Mouse (Mus musculus): Measurements from ENCODE around the gene Agtpbp1.

The Agtpbp1 gene

GRCm38 (mm10) chr13:59531203-59531602 lies 53.8 kb downstream of the Agtpbp1 start:
- in situ Hi-C loops (cut with MboI, MseI) = no loop called here

DNA sequence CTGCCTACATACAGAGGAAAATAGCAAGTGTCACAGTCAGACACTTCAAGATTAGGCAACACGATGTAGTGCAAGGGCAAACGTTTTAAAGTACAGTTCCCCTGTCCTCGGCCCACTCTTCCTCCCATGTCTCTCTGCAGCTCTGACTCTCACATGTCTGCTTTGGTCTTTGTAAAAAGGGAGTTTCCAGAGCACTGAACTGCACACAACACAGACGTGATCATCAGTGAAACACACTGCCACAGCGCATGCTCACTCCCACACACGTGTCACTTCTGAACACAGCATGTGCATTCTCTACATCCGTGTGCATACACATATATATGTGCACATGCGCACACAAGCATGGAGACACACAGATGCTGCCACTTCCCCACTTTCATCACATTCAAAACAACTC lies 54.5 kb downstream of the Agtpbp1 start:
- in situ Hi-C loops (cut with MboI, MseI) = no loop called here

DNA sequence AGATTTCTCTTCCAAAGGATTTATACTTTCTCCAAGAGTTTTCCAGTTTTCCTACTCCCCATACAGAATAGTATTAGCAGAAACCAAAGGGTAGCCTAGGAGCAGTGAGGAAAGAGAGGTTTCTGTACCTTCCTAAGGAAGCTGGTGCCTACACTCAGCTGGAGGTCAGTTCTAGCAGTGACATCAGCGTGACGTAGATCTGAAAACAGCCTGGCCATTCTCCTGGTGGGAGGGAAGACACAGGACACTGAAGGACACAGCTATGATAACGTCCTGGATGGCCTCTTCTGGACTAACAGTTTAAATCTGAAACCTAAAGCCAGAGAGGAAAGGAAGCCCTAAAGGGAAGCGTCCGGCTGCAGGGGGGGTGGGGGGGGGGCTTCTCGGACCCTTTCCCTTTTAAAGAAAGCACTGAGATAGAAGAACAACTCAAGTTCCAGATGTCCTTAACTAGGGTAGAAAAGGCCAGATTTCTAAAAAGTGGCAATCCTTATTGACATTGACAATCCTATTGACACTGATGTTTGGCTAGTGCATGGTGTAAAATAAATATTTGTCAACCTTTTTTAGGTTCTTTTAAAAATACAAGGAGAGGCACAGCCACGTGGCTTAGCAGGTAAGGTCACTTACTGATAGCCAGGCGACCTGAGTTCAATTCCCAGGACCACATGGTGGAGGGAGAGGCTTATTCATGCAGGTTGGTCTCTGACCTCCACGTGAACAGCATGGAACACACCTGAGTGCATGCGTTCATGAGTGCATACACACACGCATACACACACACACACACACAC lies 63.6 kb downstream of the Agtpbp1 start:
- in situ Hi-C loops (cut with MboI, MseI) = no loop called here

DNA sequence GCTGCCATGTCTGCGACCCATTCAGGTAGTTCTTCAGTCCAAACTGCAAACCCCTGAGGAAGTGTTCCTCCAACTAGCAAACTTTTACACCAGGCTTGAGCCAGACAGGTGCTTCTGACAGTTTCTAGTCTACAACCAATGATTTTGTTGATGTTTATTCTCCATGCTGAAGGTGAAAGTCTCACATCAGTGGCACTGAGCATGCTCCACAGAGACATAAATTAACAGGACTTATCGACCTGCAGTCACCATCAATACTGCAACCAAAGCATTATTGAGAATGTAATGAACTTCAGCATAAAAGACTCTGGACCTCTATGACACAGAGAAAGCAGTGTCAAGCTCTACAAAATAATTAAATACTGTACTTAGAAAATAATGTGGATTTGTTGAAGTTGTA lies 64.2 kb downstream of the Agtpbp1 start:
- in situ Hi-C loops (cut with MboI, MseI) = no loop called here

- in situ Hi-C loops (cut with MboI, MseI) = no loop called here
Measured at GRCm38 (mm10) chr13:59519479-59519878, 65.5 kb downstream of the Agtpbp1 start.

DNA sequence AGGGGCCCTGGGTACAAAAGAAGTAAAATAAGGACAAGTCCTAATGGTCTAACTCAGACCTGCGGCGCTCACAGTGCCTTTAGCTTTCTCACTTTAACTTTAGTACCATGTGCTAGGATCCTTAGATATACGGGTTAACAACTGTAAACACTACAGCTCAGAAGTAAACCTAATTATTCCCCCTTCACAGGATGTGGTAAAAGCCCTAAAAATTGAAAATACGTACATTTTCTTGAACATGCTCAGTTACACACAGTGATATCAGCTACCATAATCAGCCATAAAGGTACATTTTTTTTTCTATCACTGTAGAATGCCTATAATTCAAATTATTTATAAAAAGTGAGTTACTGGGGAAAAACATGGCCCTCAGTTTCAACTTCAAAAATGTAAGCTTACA lies 67.0 kb downstream of the Agtpbp1 start:
- in situ Hi-C loops (cut with MboI, MseI) = no loop called here

GRCm38 (mm10) chr13:59515074-59515473 lies 70.0 kb downstream of the Agtpbp1 start:
- in situ Hi-C loops (cut with MboI, MseI) = no loop called here

- in situ Hi-C loops (cut with MboI, MseI) = no loop called here
Measured at GRCm38 (mm10) chr13:59509644-59510366, 75.2 kb downstream of the Agtpbp1 start.

- in situ Hi-C loops (cut with MboI, MseI) = no loop called here
Measured at GRCm38 (mm10) chr13:59508584-59508983, 76.4 kb downstream of the Agtpbp1 start.

DNA sequence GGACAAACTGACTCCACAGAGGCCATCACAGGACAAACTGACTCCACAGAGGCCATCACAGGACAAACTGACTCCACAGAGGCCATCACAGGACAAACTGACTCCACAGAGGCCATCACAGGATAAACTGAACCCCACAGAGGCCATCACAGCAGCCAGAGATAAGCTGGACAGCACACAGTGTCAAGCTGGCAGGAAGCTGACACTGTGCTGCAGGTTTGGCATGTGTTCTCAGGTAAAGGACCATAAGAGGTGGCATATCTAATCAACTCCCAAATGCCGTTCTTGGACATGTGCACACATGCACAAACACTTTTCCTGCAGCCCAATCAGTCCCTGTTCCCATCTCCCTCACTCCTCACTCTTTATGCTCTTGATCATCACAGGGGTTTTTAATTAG lies 78.6 kb downstream of the Agtpbp1 start:
- in situ Hi-C loops (cut with MboI, MseI) = no loop called here

DNA sequence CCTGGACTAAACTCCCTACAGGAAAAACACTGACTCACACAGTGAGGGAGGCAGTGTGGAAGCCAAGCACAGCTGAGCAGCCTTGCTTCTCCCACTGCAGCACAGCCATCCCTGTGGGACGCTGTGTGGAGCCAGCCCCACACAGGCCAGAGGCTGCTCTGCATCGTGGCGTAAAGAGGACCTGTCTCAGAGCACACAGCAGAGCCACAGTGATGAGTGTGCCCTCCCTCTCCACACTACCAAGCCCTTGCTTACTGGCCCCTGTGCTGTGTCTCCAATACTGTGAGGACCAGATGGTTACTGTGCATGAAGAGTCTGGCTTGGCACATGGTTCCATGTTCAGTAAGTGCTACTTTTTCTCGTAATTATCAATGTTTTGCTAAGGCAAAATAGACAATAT lies 79.2 kb downstream of the Agtpbp1 start:
- in situ Hi-C loops (cut with MboI, MseI) = no loop called here

GRCm38 (mm10) chr13:59503581-59503980 lies 81.4 kb downstream of the Agtpbp1 start:
- in situ Hi-C loops (cut with MboI, MseI) = no loop called here

GRCm38 (mm10) chr13:59499831-59500230 lies 85.2 kb downstream of the Agtpbp1 start:
- in situ Hi-C loops (cut with MboI, MseI) = no loop called here

DNA sequence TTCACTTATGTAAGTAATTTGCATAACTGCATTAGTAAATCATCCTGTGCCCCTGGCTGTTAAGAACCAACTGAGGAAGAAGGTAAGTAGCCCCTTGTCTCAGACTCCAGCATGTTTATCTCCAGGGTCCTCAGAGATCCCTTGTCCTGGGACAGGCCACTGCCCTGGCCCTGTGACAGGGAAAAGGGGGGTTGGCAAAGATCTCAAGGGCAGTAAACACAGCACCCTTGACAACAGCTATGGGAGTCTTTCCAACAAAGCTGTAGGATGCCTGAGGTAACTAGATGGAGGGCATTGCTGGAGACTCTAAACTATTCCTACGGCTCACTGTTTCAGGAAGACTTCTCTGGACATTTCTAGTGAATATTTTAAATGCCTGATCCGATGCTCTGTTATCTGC lies 85.7 kb downstream of the Agtpbp1 start:
- in situ Hi-C loops (cut with MboI, MseI) = no loop called here

DNA sequence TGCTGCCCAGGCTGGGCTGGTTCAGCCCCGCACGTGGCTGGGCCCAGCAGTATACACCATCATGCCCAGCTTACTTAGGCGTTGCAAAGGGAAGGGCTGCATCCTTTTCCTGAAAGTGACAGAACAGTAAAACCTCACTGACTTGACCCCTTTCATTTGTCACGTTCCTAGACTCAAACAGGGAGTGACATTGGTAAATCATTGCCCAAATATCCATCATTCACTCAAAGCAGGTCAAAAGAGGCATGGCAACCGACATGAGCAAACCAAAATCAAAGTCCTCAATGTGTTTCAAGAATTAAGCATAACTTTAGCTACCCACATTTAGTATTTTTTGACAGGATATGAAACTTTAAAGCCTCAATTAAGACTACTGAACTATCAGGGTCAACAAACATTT lies 86.8 kb downstream of the Agtpbp1 start:
- in situ Hi-C loops (cut with MboI, MseI) = no loop called here

GRCm38 (mm10) chr13:59495839-59496238 lies 89.2 kb downstream of the Agtpbp1 start:
- in situ Hi-C loops (cut with MboI, MseI) = no loop called here

DNA sequence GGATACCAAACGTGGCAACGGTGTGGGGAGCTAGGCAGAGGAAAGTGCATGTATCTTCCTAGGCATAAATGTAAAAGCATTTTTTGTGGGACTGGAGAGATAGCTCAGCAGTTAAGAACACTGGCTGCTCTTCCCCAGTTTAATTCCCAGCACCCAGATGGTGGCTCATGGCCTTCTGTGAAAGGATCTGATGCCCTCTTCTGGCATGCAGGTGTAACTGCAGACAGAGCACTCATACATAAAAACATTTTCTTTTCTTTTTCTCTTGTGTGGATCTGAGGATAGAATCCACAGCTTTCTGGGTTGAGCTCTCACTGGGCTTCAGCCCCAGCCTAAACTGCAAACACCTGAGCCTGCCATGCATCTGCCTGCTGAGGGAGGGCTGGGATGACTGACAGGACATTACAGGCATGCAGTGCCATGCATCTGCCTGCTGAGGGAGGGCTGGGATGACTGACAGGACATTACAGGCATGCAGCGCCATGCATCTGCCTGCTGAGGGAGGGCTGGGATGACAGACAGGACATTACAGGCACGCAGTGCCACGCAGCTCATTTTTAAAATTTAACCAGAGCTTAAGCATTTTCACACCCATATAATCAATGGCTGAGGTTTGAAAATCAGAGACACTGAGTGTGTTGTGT lies 90.3 kb downstream of the Agtpbp1 start:
- in situ Hi-C loops (cut with MboI, MseI) = no loop called here

DNA sequence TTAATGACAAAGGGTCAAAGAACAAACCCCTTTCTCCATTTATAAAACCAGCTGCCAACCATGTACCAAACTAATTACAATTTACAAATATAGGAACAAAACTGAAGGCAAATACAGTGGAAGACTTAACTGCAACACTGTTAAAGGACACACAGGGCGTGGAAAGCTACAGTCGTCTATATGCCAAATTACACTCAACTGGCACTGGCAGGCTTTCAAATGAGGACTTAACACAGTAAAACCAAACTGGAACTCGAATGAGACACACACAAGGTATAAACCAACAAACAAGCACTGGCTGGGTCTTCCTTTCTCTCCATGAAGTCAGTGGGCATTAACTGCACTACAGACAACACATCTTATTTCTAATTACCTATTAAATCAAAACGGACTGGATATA lies 94.3 kb downstream of the Agtpbp1 start:
- in situ Hi-C loops (cut with MboI, MseI) = no loop called here

GRCm38 (mm10) chr13:59489143-59489542 lies 95.9 kb downstream of the Agtpbp1 start:
- in situ Hi-C loops (cut with MboI, MseI) = loop anchor here (10.0 kb wide), 1 partner anchor 436 kb away; no protein-coding TSS in a partner anchor

DNA sequence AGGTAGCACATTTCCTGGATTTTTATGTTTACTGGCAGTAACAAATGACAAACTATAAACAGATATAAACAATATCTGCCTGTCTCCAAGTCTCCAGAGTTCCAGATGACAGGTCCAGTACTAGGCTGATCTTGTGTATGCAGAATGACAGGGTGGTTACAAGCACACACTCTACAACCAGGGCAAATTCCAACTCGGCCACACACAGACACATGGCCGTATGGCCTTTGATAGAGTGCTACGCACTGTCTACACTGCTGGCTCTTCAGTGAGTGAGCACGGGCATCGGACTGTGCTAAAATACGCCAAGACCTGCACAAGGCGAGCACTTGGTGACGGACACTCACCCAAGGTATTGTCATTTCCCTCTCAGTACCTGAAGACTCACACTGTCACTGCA lies 97.7 kb downstream of the Agtpbp1 start:
- in situ Hi-C loops (cut with MboI, MseI) = loop anchor here (10.0 kb wide), 1 partner anchor 438 kb away; no protein-coding TSS in a partner anchor

- in situ Hi-C loops (cut with MboI, MseI) = loop anchor here (10.0 kb wide), 1 partner anchor 439 kb away; no protein-coding TSS in a partner anchor
Measured at GRCm38 (mm10) chr13:59486243-59486642, 98.8 kb downstream of the Agtpbp1 start.

- in situ Hi-C loops (cut with MboI, MseI) = loop anchor here (10.0 kb wide), 1 partner anchor 439 kb away; no protein-coding TSS in a partner anchor
Measured at GRCm38 (mm10) chr13:59485456-59485855, 99.6 kb downstream of the Agtpbp1 start.

All from T-helper 2 cell (primary cell).